Mouse (Mus musculus) heart, postnatal 10 days (tissue): ENCODE measurements around the gene Prdm2. TPM values are rescaled to one million over a fixed set of nuclear protein-coding genes. Genes with fewer than 3 reads are reported as not detected.

ENCODE experiments used
- microRNA-seq, 2 experiments: library from miRNA; unstranded; fragments of <30 nt; microRNA quantifications; one replicate each; pipeline ENCODE4 v1.2.0; 2022
- total RNA-seq, 2 experiments: library from RNA; stranded (reverse); gene quantifications; 2 replicates each; pipeline ENCODE4 v1.2.3; 2021

Gene Prdm2
- total RNA-seq, 2 experiments from 2014 or later, result 20.6 to 23.7 TPM

Small RNA genes lying within 50 kb of the gene (microRNA-seq; reads per million reads assigned to microRNA genes)
- 3.6 to 4.5 reads per million in 2 experiments for gene Mir7021

Other genes starting within 250 kb of the Prdm2 start
- 10 to 100 TPM; 10.1 to 12.9 TPM for gene Pdpn, start 86.6 kb upstream of the Prdm2 start, total RNA-seq
- gene Lrrc38, start 136.8 kb upstream of the Prdm2 start, total RNA-seq, result under 1 TPM in 1 of 2 experiments, not detected in 1; 0.14 TPM
- not detected for gene Pramel1, start 181.4 kb upstream of the Prdm2 start, total RNA-seq
- 1 to 10 TPM; 9.4 to 9.7 TPM for gene Pramef8, start 199.4 kb upstream of the Prdm2 start, total RNA-seq
- not detected for gene Oog4, start 237.3 kb upstream of the Prdm2 start, total RNA-seq